Mouse (Mus musculus) liver, embryonic 14.5 days (tissue): ENCODE data around the gene Smyd2. TPM values are rescaled to one million over a fixed set of nuclear protein-coding genes. Genes with fewer than 3 reads are reported as not detected.

Source experiments
- ATAC-seq: fragments of 200-750 bp; cut with Nextera tagmentation; 2 replicates; pipeline ENCODE4 v1.8.0; 2017; ENCODE audit warnings: moderate number of reproducible peaks, mild to moderate bottlenecking, moderate library complexity; ENCODE audit not compliant: insufficient read depth
- DNase-seq, 3 experiments: peaks; one replicate each; pipeline ENCODE4 v3.0.0-alpha.2; 2012 to 2013; ENCODE audit warnings: low read depth in 3 of 3, low spot score in 3 of 3
- H3K27ac ChIP-seq: fragments of 300-500 bp; sonication (generic); 2 replicates; pipeline ENCODE4 v1.5.1; 2014; ENCODE audit warnings: moderate library complexity, mild to moderate bottlenecking, control low read depth, inconsistent platforms
- H3K27me3 ChIP-seq: fragments of 300-500 bp; sonication (generic); 2 replicates; pipeline ENCODE4 v1.6.1; 2014; ENCODE audit warnings: mild to moderate bottlenecking, low read length, moderate library complexity; ENCODE audit not compliant: control insufficient read depth, insufficient read depth
- H3K36me3 ChIP-seq: fragments of 300-500 bp; sonication (generic); replicated peaks from 2 replicates; pipeline ENCODE4 v1.6.1; 2014; ENCODE audit warnings: low read depth; ENCODE audit not compliant: control insufficient read depth, insufficient read depth
- H3K4me1 ChIP-seq, 2 experiments: fragments of 200-500 bp in 1 of 2; fragments of 300-500 bp in 1 of 2; sonication (generic) in 1 of 2; replicated peaks; 2 replicates each; pipeline ENCODE4 v1.6.1; 2012 to 2014; ENCODE audit warnings: antibody characterized with exemption in 1 of 2, inconsistent platforms in 1 of 2, low read length in 1 of 2; ENCODE audit not compliant: control insufficient read depth in 2 of 2, insufficient read depth in 2 of 2
- H3K4me2 ChIP-seq: fragments of 300-500 bp; sonication (generic); 2 replicates; pipeline ENCODE4 v1.6.1; 2014; ENCODE audit warnings: low read depth, mild to moderate bottlenecking, control low read depth, moderate library complexity
- H3K4me3 ChIP-seq, 2 experiments: fragments of 200-500 bp in 1 of 2; fragments of 300-500 bp in 1 of 2; sonication (generic) in 1 of 2; 2 replicates each; pipeline ENCODE4 v1.5.1; 2012 to 2014; ENCODE audit warnings: low read depth in 2 of 2, low read length in 2 of 2, mild to moderate bottlenecking in 2 of 2, control low read depth in 1 of 2, inconsistent platforms in 1 of 2, moderate library complexity in 1 of 2; ENCODE audit not compliant: insufficient read depth in 1 of 2
- H3K9ac ChIP-seq: fragments of 300-500 bp; sonication (generic); replicated peaks from 2 replicates; pipeline ENCODE4 v1.6.1; 2014; ENCODE audit warnings: mild to moderate bottlenecking, control low read depth, moderate library complexity
- H3K9me3 ChIP-seq: fragments of 300-500 bp; sonication (generic); 2 replicates; pipeline ENCODE4 v1.6.1; 2016; ENCODE audit warnings: low read length, mixed read lengths; ENCODE audit not compliant: control insufficient read depth
- CTCF ChIP-seq: IDR thresholded peaks from 2 replicates; pipeline ENCODE4 v1.5.1; 2016; ENCODE audit warnings: antibody characterized with exemption, low read depth, control low read depth
- EP300 ChIP-seq: IDR thresholded peaks from 2 replicates; pipeline ENCODE4 v1.6.1; 2016; ENCODE audit warnings: antibody characterized with exemption, low read depth
- WGBS: fragments of 180-500 bp; shearing (Covaris S2); extraction: QIAGEN DNeasy Blood & Tissue Kit; methylation state at CpG from one replicate; pipeline ENCODE4 v1.1.7; 2014; ENCODE audit not compliant: insufficient replicate concordance; 5-methylcytosine and 5-hydroxymethylcytosine counted together
- polyA plus RNA-seq, 2 experiments: library from polyadenylated mRNA; depleted of rRNA in 1 of 2; stranded (reverse) in 1 of 2; unstranded in 1 of 2; fragments of >200 nt; fragmentation: Nextera tagmentation in 1 of 2; extraction: Ambion mirVana in 1 of 2; gene quantifications; 2 replicates each; pipeline versions ENCODE4 v1.2.1 to v1.2.3; 2012 to 2014

The Smyd2 gene
- polyA plus RNA-seq (2012; rRNA removed) (20.5 and 24.8 TPM in 2 replicates), polyA plus RNA-seq (2014; fragmentation: Nextera tagmentation; extraction: Ambion mirVana) (27.7 and 32.2 TPM in 2 replicates)

DNA sequence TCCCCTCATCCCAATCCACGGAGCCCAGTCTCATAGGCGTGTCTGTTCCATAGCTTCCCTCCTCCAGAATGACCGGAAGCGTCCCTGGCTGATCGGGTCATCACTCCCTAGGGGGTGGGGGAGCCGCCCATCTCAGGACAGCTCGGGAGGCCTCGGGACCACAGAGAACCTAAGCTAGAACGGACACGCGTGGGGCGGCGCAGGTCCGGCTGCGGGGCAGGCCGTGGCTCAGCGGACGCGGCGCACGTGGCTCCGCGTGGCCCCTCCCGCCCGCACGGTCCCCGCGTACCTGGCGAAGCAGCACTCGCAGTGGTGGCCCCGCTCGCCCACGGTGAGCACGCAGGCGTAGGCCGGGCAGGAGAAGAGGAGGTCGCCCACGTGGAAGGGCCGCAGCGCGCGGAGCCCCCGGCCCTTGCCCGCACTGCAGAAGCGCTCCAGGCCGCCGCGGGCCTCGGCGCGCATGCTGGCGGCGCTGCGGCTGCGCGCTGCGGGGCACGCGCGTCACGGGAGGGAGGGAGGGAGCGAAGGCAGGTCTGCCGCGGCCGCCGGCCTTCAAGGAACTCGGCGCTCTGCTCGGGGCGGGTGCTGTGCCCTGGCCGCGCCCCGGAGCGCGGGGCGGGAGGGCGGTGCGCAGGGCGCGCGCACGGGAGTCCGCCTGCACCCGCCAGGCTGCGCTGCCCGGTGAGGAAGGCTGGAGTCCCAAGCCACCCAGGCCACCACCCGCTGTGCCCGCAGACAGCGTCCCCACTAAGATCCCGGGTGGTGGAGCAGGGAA lies at the start of gene Smyd2:
Gene Smyd2 (minus strand): TSS at position 546 of the 775 bp plus-strand sequence.
- Histone ChIP-seq H3K27ac (no peak within 1 kb of the TSS), H3K9ac (peak within 1 kb of the TSS; percentile 58), H3K4me3 (peak within 1 kb of the TSS; percentile 62 to 72), H3K4me2 (peak within 1 kb of the TSS; percentile 77), H3K4me1 (peaks cover 0 to 4% of the 10 kb centered on the region in 2 experiments; a peak in 1 of 4 replicates), H3K27me3 (no peaks in the 10 kb centered on the region), H3K36me3 (no peaks in the 10 kb centered on the region), H3K9me3 (no peaks in the 10 kb centered on the region)
- WGBS, result under 1% methylated on average over 75 of the region's 90 CpGs
- DNase-seq (peak; percentile 51 to 56 (median 56)), ATAC-seq (peak; percentile 91)
- TF ChIP-seq EP300, result no peak
- TF ChIP-seq CTCF, result peak; percentile 26; the same call in 1 of the 2 replicates

DNA sequence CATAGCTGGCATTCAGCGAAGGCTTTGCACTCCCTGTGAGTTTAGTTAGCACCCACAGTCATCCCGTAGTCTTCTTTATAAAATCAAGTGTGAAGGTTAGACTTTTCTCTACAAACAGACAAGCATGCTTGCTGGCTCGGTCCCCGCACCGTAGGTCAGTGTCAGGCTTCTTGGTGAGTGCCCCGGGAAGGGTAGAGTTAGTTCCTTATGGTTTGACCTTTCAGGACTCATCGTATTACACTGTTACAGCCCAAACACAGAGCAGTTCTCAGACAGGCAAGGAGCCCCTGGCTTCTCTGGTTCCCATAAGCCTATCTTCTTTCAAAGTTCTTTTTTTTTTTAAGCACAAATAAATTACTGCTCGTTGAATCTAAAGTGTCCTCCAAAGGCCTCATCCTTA lies 48.2 kb upstream of the Smyd2 start:
- no peak overlapping the region for H3K27ac ChIP-seq
- H3K4me3 ChIP-seq, result no peak overlapping the region
- TF ChIP-seq CTCF, result no peak
- no peak for TF ChIP-seq EP300
- no peaks in the 10 kb centered on the region for H3K27me3 ChIP-seq
- H3K36me3 ChIP-seq, result no peaks in the 10 kb centered on the region
- H3K4me1 ChIP-seq, result peaks cover 0 to 2% of the 10 kb centered on the region in 2 experiments; a peak in 1 of 4 replicates
- ATAC-seq, result no peak
- 71% methylated on average over 8 of the region's 8 CpGs for WGBS
- no peak overlapping the region for H3K9ac ChIP-seq
- H3K4me2 ChIP-seq, result no peak overlapping the region
- H3K9me3 ChIP-seq, result no peaks in the 10 kb centered on the region
- no peak for DNase-seq

DNA sequence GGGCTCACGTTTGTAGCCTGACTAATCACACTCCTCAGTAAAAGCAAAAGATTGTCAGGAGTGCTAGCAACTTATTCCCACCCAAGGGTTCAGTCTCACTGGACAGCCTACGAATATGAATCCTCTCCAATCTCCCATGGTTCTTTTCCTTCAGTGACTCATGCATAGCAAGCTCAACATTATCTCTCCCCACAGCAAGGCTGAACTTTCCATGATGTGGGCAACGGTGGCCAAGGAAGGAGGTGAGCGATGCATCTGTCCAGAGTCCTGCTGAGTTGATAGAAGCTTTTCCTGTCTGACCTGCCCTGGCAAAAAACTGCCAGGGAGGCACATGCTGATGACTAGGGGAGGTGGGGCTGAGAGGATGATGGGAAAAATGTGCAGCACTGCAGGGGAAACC lies 45.9 kb upstream of the Smyd2 start:
- TF ChIP-seq CTCF, result no peak
- TF ChIP-seq EP300, result no peak
- Histone ChIP-seq H3K9ac (no peak overlapping the region), H3K4me3 (no peak overlapping the region), H3K36me3 (no peaks in the 10 kb centered on the region), H3K9me3 (no peaks in the 10 kb centered on the region), H3K27me3 (no peaks in the 10 kb centered on the region), H3K4me1 (peaks cover 0 to 2% of the 10 kb centered on the region in 2 experiments; a peak in 1 of 4 replicates), H3K4me2 (no peak overlapping the region), H3K27ac (no peak overlapping the region)
- 40% methylated on average over 4 of the region's 4 CpGs for WGBS
- DNase-seq (no peak), ATAC-seq (no peak)

DNA sequence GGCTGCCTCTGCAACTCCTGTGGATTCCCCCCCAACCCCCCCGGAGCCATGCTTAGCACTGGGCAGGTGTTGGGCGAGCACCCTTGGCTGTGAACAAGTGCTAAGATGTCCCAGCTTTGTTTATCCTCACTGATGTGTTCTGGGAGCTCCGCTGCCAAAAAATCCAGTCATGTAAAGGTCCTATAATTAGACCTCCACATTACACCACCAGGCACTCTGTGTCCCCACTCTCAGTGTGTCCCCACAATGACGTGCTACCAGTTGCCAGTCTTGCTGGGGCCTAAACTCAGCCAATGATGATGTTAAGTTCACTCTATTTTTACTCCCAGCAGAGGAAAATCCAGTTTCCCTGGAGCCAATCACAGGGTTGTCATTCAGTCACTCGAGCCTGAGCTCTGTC lies 38.3 kb upstream of the Smyd2 start:
- Histone ChIP-seq H3K4me2 (no peak overlapping the region), H3K27me3 (no peaks in the 10 kb centered on the region), H3K4me1 (no peaks in the 10 kb centered on the region), H3K27ac (no peak overlapping the region), H3K9me3 (no peaks in the 10 kb centered on the region), H3K36me3 (no peaks in the 10 kb centered on the region), H3K4me3 (no peak overlapping the region), H3K9ac (no peak overlapping the region)
- no peak for ATAC-seq
- 45% methylated on average over 5 of the region's 5 CpGs for WGBS
- no peak for TF ChIP-seq EP300
- TF ChIP-seq CTCF, result no peak
- no peak for DNase-seq

DNA sequence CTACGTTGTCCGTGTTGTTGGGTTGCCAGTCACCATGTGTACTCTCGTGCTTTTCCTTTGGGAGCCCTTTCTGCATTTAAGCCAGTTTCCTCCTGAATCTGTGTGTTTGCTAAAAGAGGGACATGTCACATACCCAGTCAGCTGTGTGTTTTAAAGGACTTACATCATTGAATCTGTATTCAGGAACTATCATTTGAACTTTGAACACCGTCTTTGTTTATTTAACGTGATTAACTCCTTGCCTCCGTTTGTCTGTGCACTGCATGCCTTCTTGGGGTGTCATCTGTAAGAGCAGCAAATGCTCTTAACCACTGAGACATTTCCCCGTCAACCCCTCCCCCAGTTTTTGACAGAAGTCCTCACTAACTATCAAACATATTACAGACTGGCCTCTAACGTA lies 37.6 kb upstream of the Smyd2 start:
- no peak overlapping the region for H3K27ac ChIP-seq
- no peak for DNase-seq
- H3K4me2 ChIP-seq, result no peak overlapping the region
- H3K27me3 ChIP-seq, result no peaks in the 10 kb centered on the region
- H3K4me1 ChIP-seq, result no peaks in the 10 kb centered on the region
- WGBS, result 67% methylated on average over 8 of the region's 8 CpGs
- H3K9me3 ChIP-seq, result no peaks in the 10 kb centered on the region
- no peak overlapping the region for H3K9ac ChIP-seq
- no peak overlapping the region for H3K4me3 ChIP-seq
- ATAC-seq, result no peak
- TF ChIP-seq EP300 (no peak), CTCF (no peak)
- no peaks in the 10 kb centered on the region for H3K36me3 ChIP-seq
